Mouse (Mus musculus) right cerebral cortex, postnatal 10 days (tissue): ENCODE measurements at regions not wholly inside any gene's neighbourhood (a gene's known extent, or its start where the extent isn't known, plus 50 kb on each side); places are given as distances from the start of the nearest gene placed in this dataset.

Experiments used
- DNase-seq, 2 experiments: peaks; one replicate each; pipeline ENCODE4 v3.0.0; 2021; ENCODE audit warnings: low spot score in 2 of 2

DNA sequence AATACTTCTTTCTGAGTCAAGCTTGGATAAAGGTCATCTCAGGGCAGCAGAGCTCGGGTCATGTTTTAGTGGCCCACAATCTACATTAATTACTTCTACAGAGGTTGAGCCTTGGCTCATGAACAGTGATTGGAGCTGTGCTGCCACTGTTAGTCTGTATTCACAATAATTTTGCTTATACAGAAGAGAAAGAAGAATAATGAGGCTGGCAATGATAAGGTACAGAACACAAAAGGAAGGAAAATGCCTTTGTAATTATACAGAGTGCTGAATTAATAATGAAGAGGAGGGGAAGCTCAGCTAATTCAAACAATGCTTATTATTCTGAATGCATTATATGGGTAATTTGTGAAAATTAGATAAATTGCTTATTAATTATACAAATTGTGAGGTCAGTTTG, 573.9 kb upstream of the Cblb start:
- no peak for DNase-seq

- DNase-seq: no peak
Observed at GRCm38 (mm10) chr16:51475690-51476089, 555.3 kb upstream of the Cblb start.

GRCm38 (mm10) chr16:51496096-51496495, 534.9 kb upstream of the Cblb start:
- DNase-seq: no peak

GRCm38 (mm10) chr16:51497777-51498176, 533.2 kb upstream of the Cblb start:
- DNase-seq: no peak

GRCm38 (mm10) chr16:51517079-51517478, 513.9 kb upstream of the Cblb start:
- no peak for DNase-seq

DNA sequence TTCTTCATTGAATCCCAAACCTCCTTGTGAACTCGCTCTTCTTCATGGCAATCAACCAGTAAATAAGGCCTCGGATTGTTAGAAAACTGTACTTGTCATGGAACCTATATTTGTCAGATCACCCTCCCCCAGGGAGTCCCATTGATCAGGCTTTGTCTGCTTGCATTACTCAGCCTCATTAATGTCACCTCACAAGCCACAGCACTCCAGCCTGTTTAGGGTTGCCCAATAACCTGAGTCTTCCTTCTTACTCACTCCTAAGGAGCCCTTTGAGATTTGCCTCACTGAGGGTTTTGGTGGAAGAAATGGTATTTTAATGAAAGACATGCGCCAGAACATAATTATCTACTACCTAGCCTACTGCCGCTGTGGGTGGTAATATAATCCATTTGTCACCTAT, 510.3 kb upstream of the Cblb start:
- DNase-seq: no peak

DNA sequence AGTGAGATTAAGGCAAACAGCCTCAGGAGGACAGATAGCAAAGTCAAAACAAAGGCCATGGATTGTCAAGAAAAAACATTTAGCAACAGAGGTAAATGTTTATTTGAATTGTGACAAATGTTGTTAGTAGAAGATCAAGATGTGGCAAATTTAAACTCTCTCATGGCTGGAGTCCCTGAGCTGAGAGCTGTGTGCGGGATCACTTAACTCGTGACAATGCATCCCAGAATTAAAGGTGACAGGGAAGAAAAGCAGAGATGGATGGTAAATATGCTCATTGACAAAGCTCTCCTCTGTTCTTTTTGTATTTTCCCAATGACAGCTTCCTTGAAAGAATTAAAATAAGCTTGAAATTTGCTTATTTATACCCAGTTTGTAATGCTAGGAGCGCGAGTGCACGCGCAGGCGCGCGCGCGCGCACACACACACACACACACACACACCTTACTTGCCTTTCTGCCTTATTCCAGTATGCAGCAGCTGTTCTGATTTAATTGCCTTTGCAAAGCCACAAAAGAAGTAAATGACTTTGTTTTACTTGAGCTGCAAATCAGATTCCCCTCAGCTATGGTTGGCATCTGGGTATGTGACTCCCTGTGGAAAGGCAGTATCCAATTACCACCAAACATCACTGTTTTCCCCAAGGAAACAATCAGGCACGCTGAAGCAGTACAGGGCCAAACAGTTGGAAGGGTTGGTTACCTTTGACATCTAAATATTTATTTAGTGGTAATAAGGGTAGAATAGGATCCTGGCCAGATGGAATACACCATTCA, 509.5 kb upstream of the Cblb start:
- no peak for DNase-seq

- no peak for DNase-seq
Observed at GRCm38 (mm10) chr16:51524023-51524422, 507.0 kb upstream of the Cblb start.

DNA sequence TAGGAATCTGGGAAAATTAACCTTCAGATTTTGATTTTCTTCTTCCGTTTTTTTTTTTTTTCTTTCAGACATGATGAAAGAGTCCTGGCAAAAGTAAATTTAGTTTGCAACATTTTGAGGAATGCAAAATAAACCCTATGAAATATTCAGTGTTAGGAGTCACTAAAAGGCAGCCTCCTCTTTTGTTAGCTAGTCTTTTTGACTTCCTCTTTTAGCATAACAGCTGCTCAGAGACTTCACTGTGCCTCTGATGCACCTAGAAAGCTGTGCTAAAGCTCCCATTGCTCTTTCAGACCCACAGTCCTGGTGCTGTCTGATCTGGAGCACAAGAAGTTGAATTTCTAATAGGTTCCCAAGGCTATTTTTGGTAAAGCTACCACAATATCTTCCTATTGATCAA, 498.5 kb upstream of the Cblb start:
- DNase-seq: no peak

GRCm38 (mm10) chr16:51543769-51544168, 487.3 kb upstream of the Cblb start:
- no peak for DNase-seq

- DNase-seq: no peak
Observed at GRCm38 (mm10) chr16:51547032-51547431, 484.0 kb upstream of the Cblb start.

DNA sequence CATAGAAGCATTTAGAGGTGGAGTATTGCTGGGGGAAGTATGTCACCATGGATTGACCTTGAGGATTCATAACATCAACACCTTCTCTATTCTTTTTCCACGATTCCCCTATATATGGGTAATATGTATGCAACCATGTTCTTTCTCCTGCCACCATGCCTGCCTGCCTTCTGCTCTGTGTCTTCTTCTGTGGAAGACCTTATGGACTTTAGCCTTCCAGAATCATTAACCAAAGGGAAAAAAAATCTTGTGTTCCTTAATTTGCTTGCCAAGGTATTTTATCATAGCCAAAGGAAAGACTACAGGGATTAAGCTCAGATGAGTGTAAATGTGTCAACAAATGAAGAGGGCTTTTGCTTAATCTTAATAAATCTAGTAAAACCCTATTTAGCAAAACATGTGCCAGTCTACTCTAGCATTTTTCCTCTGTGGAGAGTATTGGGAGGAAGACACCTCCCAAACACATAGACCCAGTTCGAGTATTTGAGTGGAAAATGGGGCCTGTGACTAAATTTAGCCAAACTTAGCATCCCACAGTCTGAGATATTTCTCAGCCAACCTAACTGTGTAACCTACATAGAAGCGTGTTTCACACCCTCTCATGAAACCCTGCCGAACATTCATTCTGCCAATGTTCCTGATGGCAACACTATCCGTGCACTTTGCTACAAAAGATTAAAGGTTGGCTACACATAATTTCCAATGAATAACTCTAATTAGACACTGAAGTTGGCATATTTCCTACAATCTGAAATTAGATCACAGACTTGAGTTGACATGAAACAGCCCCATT, 468.0 kb upstream of the Cblb start:
- DNase-seq: no peak

- no peak for DNase-seq
Observed at GRCm38 (mm10) chr16:51564064-51564463, 467.0 kb upstream of the Cblb start.

GRCm38 (mm10) chr16:51577915-51578593, 453.0 kb upstream of the Cblb start:
- DNase-seq: no peak

DNA sequence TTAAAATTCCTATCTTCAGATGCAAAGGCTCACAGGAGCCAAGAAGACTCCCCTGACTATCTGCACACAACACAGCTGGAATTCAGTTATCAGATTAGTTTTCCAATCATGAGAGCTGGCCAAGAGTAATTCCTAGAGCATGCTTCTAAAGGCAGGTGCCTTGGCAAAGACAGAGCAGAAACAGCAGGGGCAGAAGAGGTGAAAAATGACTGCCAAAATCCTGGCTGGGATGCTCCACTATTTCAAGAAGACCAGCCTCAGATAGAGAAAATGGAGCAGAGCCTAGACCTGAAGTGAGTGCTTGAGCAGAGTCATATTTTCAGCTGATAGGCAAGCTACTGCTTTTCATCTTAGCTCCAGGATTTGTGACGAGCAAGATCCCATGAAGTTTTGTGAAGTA, 450.5 kb upstream of the Cblb start:
- DNase-seq: no peak

DNA sequence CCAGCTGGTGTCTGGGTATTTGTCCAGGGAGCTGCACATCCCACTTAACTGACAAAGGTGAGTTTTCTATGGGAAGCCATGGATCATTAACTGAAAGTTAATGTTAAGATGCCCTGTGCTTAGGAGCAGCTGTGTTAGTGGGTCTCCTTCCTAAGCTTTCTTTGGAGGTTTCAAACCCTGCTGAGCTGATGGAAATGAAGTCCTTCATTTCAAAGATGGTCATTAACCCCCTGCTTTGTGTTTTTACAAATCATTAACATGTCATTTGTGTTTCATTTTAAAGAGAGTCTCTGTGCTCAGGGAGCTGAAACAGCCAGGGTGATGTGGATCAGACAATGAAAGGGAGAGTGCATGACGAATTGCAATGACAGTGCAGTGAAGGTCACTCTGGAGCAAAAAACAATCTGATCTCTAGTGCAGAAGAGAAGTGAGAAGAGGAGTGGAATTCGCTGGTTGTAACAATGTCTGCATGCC, 441.1 kb upstream of the Cblb start:
- DNase-seq: no peak

DNA sequence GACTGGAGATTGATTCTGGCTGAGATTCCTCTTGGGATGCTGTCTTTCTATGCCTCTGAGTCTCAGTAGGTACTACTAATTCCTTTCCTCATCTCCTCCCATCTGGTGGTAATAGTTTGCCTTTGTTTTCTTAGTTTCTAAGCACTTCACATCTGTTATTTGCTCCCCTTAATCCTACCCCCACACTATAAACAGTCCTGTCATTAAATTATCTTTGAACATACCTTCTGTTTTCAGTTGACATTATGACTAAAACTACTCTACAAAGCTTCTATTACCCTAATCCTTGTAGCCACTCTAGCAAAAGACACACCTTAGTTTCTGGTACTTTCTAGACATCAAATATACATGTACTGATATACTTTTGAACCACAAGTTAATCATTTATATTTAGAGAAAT, 413.4 kb upstream of the Cblb start:
- no peak for DNase-seq

- no peak for DNase-seq
Observed at GRCm38 (mm10) chr16:51646646-51647045, 384.4 kb upstream of the Cblb start.

- no peak for DNase-seq
Observed at GRCm38 (mm10) chr16:51650100-51650499, 380.9 kb upstream of the Cblb start.

- DNase-seq: no peak
Observed at GRCm38 (mm10) chr16:51650683-51651082, 380.3 kb upstream of the Cblb start.

GRCm38 (mm10) chr16:51661693-51662092, 369.3 kb upstream of the Cblb start:
- DNase-seq: no peak

- no peak for DNase-seq
Observed at GRCm38 (mm10) chr16:51664325-51664724, 366.7 kb upstream of the Cblb start.

- DNase-seq: no peak
Observed at GRCm38 (mm10) chr16:51675101-51675500, 355.9 kb upstream of the Cblb start.
